In genomic region chr3:58508020-58508750, GRCm38 (mm10) we compare ENCODE assay signal across 16 mouse cellular contexts. TPM values are rescaled to one million over a fixed set of nuclear protein-coding genes. Genes with fewer than 3 reads are reported as not detected.
DNase-seq lines count a peak whose midpoint lies in the region; ATAC-seq and TF ChIP-seq lines count a peak whose summit lies in the region.
"Had no signal": no experiment of that assay in that cellular context is flagged by ENCODE, and none has a peak within 500 bp of the region (broad histone marks: within the 10 kb centered on the region; RNA-seq: fewer than 3 reads in every experiment).

No protein-coding gene starts in this region.

- TF ChIP-seq POLR2A in lung, adult 2 months (IDR thresholded peaks at IDR 0.05; ENCODE audit: borderline replicate concordance, extremely low read depth, low read depth, low read length) = no peak

- no peaks in the 10 kb centered on the region for H3K4me1 ChIP-seq in lung, adult 2 months (ENCODE audit: control insufficient read depth, insufficient read depth, low read length)
- H3K4me1 ChIP-seq: heart, embryonic 10.5 days; neural tube, embryonic 13.5 days had no signal

- no peaks in the 10 kb centered on the region for H3K36me3 ChIP-seq in splenic B cell, adult 2 months (ENCODE audit: control insufficient read depth, insufficient read depth, low read length, poor library complexity, severe bottlenecking)
- H3K36me3 ChIP-seq: heart, embryonic 10.5 days; neural tube, embryonic 13.5 days had no signal

- no peak for TF ChIP-seq CTCF in lung, adult 2 months (IDR thresholded peaks at IDR 0.05; ENCODE audit: insufficient read depth, low read length)

- no peak overlapping the region for H3K4me3 ChIP-seq in lung, adult 2 months (replicated peaks; ENCODE audit: extremely low read depth, low read depth, low read length)
- H3K4me3 ChIP-seq: heart, embryonic 10.5 days; neural tube, embryonic 13.5 days had no signal

- ATAC-seq in granulocyte monocyte progenitor cell, adult 5-6 weeks (replicated peaks; ENCODE audit: poor library complexity, severe bottlenecking) = peak; percentile 90
- no peak for ATAC-seq in frontal cortex, adult (ENCODE audit: low TSS enrichment)
- ATAC-seq: forebrain, embryonic 14.5 days had no signal

- peak; percentile 35 for DNase-seq in adrenal gland, postnatal 10 days
- no peak for DNase-seq in adrenal gland, postnatal 4 days (ENCODE audit: low spot score in 2 of 2)
- peak; percentile 52 for DNase-seq in lung, postnatal 25 days (ENCODE audit: low spot score)
- no peak for DNase-seq in lung, adult 2 months
- DNase-seq in splenic B cell, adult 2 months (ENCODE audit: low read depth, low spot score) = peak; percentile 59
- no peak for DNase-seq in T-cell, adult 2 months (ENCODE audit: low spot score)
- DNase-seq: cerebellum, adult 9-10 months; embryo, embryonic 11 days; layer of hippocampus, adult 9-11 months; midbrain, embryonic 14.5 days; thymus, adult 18-20 months had no signal

- WGBS in lung, adult 2 months = 64% methylated on average over 7 of the region's 7 CpGs

- no peaks in the 10 kb centered on the region for H3K27me3 ChIP-seq in splenic B cell, adult 2 months (ENCODE audit: control insufficient read depth, insufficient read depth, low read length, poor library complexity, severe bottlenecking)
- H3K27me3 ChIP-seq: neural tube, embryonic 13.5 days had no signal

RNA-seq across cellular contexts. Expression of gene Eif2a, which starts 17.4 kb away (rescaled TPM):
- total RNA-seq in adrenal gland, postnatal 10 days (2021) = 10 to 100 TPM; 57.2 to 61.4 TPM
- total RNA-seq in adrenal gland, postnatal 4 days (2021) = 10 to 100 TPM; 69.8 to 72.9 TPM
- 3.8 and 9.9 TPM in 2 replicates for polyA plus RNA-seq in lung, adult 2 months (2012; rRNA removed)
- total RNA-seq in granulocyte monocyte progenitor cell, adult 5-6 weeks (2014; fragmentation: Nextera tagmentation) = 99.7 and 127 TPM in 2 replicates
- total RNA-seq in granulocyte monocyte progenitor cell, adult 5-6 weeks (2017) = 99.8 and 121 TPM in 2 replicates

RNA-seq across cellular contexts. Expression of gene Serp1, which starts 17.5 kb away (rescaled TPM):
- 10 to 100 TPM; 55.3 to 72.1 TPM for total RNA-seq in adrenal gland, postnatal 10 days (2021)
- total RNA-seq in adrenal gland, postnatal 4 days (2021) = 10 to 100 TPM; 58.8 to 61.4 TPM
- 35.6 and 45.1 TPM in 2 replicates for polyA plus RNA-seq in lung, adult 2 months (2012; rRNA removed)
- total RNA-seq in granulocyte monocyte progenitor cell, adult 5-6 weeks (2014; fragmentation: Nextera tagmentation) = 117 and 128 TPM in 2 replicates
- 140 and 165 TPM in 2 replicates for total RNA-seq in granulocyte monocyte progenitor cell, adult 5-6 weeks (2017)

Comparison
In these comparisons a context has a peak if more than half of its experiments do, and no peak if none do; other contexts are left out.
1. DNase-seq: peak in adrenal gland, postnatal 10 days (single experiment), lung, postnatal 25 days (single experiment) and splenic B cell, adult 2 months (single experiment); none in adrenal gland, postnatal 4 days (0 of 2), lung, adult 2 months (single experiment) and T-cell, adult 2 months (single experiment).